Comparison of ENCODE assay signal across 8 mouse cellular contexts in the genomic region with DNA sequence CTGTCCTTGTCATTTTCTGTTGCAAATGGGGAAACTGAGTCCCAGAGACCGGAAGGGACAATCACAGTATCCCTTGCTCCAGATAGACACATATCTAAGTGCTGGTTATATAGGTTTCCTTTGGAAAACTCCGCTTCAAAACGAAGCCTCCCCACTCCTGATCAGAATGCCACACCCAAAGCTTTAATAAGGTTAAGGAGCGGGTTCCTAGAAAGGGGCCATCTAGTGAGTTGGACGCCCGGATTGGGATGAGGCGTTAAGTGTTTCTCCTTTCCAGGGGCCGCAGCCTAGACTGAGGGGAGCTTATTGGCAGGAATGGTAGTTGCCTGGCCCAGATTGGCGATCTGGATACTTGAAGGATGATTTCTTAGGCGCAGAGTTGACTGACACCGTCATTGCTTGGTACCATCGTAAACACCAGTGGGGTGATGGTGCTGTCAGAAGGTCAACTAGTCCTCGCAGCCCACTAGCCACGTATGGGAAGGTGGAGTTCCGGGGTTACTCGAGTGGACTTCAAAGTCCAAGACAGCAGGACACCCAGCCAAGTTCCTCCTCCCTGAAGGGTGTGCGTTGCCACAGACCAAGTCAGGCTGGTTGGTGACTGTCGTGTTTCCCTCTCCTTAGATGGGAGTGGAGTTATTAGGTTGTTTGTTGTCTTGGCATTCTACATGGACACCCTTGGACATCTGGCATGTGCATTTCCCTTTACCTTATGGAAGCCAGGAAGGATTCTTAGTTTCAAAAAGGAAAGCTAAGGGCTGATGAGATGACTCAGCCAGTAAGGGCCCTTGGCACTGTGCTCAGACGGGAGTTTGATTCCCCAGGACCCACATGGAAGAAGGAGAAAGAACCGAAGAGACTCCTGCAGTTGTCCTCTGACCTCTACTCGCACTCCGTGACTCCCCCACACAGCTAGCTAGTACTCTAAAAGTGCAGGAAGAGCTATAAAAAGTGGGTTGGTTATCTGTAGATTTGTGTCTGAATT. TPM values are rescaled to one million over a fixed set of nuclear protein-coding genes. Genes with fewer than 3 reads are reported as not detected.
DNase-seq lines count a peak whose midpoint lies in the region.

No protein-coding gene starts in this region.

- DNase-seq in ovary, postnatal 36 days (ENCODE audit: low spot score) = peak; percentile 14
- DNase-seq in ovary, adult 18-20 months (ENCODE audit: low spot score) = no peak
- DNase-seq in cerebellum, adult 9-11 months = peak; percentile 34
- peak; percentile 46 for DNase-seq in heart, adult 8-10 months (ENCODE audit: low spot score)
- peak; percentile 68 to 72 for DNase-seq in kidney, adult 8-10 months
- peak; percentile 61 for DNase-seq in lung, postnatal 10 days
- peak; percentile 8 for DNase-seq in retina, postnatal 1 day
- no peak for DNase-seq in frontal cortex, postnatal 25 days (ENCODE audit: low spot score in 2 of 2)

RNA-seq across cellular contexts. Expression of a gene that starts 1.2 kb away (rescaled TPM):
- 10 to 100 TPM in 2 of 4 experiments, 1 to 10 TPM in 2; 6.2 to 12.5 (median 9.0) TPM for total RNA-seq in heart, adult 8-10 months (2022)

RNA-seq across cellular contexts. Expression of a gene that starts 46.8 kb away (rescaled TPM):
- total RNA-seq in heart, adult 8-10 months (2022) = 100 to 1,000 TPM in 2 of 4 experiments, 10 to 100 TPM in 2; 91.8 to 102 (median 97.3) TPM

Comparison
In these comparisons a context has a peak if more than half of its experiments do, and no peak if none do; other contexts are left out.
1. DNase-seq: peak in ovary, postnatal 36 days (single experiment), cerebellum, adult 9-11 months (single experiment), heart, adult 8-10 months (single experiment), kidney, adult 8-10 months (2 of 2), lung, postnatal 10 days (single experiment) and retina, postnatal 1 day (single experiment); none in ovary, adult 18-20 months (single experiment) and frontal cortex, postnatal 25 days (0 of 2).